Mouse (Mus musculus) forebrain, embryonic 10.5 days (tissue): Measurements from ENCODE around the gene Crtac1. TPM values are rescaled to one million over a fixed set of nuclear protein-coding genes. Genes with fewer than 3 reads are reported as not detected.

Source experiments
- DNase-seq: peaks from one replicate; pipeline ENCODE4 v3.0.0-alpha.2; 2017; ENCODE audit warnings: low spot score; ENCODE audit errors: extremely low spot score
- H3K27ac ChIP-seq: fragments of 300-500 bp; sonication (generic); 2 replicates; pipeline ENCODE4 v1.5.1; 2016; ENCODE audit warnings: mild to moderate bottlenecking
- H3K27me3 ChIP-seq: fragments of 300-500 bp; sonication (generic); 2 replicates; pipeline ENCODE4 v1.6.1; 2016; ENCODE audit warnings: mild to moderate bottlenecking; ENCODE audit not compliant: poor library complexity, severe bottlenecking
- H3K36me3 ChIP-seq: fragments of 300-500 bp; sonication (generic); replicated peaks from 2 replicates; pipeline ENCODE4 v1.6.1; 2016; ENCODE audit warnings: mild to moderate bottlenecking, moderate library complexity
- H3K4me1 ChIP-seq: fragments of 300-500 bp; sonication (generic); 2 replicates; pipeline ENCODE4 v1.6.1; 2016
- H3K4me3 ChIP-seq: fragments of 300-500 bp; sonication (generic); 2 replicates; pipeline ENCODE4 v1.5.1; 2016; ENCODE audit warnings: mild to moderate bottlenecking, moderate library complexity
- H3K9me3 ChIP-seq: fragments of 300-500 bp; sonication (generic); 2 replicates; pipeline ENCODE4 v1.6.1; 2016; ENCODE audit warnings: mild to moderate bottlenecking, moderate library complexity
- WGBS: fragments of 180-500 bp; shearing (Covaris S2); methylation state at CpG from one replicate; pipeline ENCODE4 v1.1.7; 2016; 5-methylcytosine and 5-hydroxymethylcytosine counted together
- polyA plus RNA-seq: library from polyadenylated mRNA; unstranded; fragments of >200 nt; fragmentation: Nextera tagmentation; extraction: Ambion mirVana; gene quantifications from 2 replicates; pipeline ENCODE4 v1.2.1, GENCODE M21; 2016

Gene Crtac1
- 8.6 and 9.5 TPM in 2 replicates for polyA plus RNA-seq

DNA sequence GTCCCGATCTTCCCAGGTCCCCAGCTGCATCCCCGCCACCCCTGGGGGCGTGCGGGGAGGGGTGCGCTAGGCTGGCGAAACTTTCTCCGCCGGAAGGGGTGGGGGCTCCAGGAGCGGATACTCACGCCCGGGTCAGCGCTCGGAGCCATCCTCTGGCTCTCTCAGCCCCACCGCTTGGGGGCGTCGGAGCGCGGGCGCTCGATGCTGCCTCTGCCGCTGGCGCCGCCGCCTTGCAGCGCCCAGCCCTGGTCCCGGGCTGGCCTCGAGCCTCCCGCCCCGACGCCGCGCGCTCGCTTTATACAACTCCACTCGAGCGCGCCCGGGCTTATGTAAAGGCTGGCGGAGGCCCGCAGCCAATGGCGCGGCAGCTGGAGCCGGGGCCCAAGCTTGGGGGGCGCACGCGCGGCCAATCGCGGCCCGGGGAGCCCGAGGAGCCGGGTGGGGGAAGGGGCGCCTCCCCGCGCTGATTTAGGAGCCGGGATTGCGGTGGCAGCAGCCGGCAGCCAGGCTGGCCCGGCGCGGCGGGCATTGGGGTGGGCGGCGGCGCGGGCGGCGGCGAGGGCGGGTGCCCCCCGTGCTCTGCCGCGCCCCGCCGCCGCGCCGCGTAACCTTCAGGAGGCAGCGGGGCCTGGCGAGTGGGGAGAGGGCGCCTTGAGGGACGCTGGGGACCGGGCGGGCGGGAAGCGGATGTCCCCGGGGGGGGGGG is at the start of gene Crtac1:
Gene Crtac1 (minus strand): TSS at position 299 of the 706 bp plus-strand sequence.
- DNase-seq, result peak; percentile 84
- H3K4me1 ChIP-seq, result peaks cover 34% of the 10 kb centered on the region
- peaks cover 68% of the 10 kb centered on the region for H3K27me3 ChIP-seq
- under 1% methylated on average over 80 of the region's 88 CpGs for WGBS
- peak within 1 kb of the TSS; percentile 92 for H3K27ac ChIP-seq
- no peaks in the 10 kb centered on the region for H3K9me3 ChIP-seq
- peak within 1 kb of the TSS; percentile 74 for H3K4me3 ChIP-seq
- no peaks in the 10 kb centered on the region for H3K36me3 ChIP-seq

DNA sequence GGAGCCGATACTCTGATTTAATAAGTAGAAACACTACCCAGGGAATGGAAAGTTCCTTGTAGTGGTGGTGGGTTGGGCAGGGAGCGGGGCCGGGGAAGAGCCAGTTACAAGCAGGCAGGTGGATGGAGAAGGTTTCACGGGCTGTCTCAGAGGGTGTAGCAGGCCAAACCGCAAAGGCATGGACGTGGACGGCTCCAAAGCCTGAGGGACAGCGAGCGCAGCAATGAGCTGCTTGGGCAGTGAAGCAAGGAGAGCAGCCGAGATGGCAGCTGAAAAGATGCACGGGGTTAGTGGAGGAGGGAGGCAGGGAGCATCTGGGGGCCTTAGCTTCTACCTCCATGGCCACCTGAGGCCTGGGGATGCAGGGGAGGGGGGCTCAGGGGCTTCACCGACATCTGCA is 46.7 kb upstream of the Crtac1 start:
- Histone ChIP-seq H3K36me3 (no peaks in the 10 kb centered on the region), H3K4me1 (peaks cover 5% of the 10 kb centered on the region; the same call in 1 of the 2 replicates), H3K27me3 (peaks cover 3% of the 10 kb centered on the region; the same call in 1 of the 2 replicates), H3K4me3 (no peak overlapping the region), H3K27ac (no peak overlapping the region), H3K9me3 (no peaks in the 10 kb centered on the region)
- WGBS, result 48% methylated on average over 12 of the region's 12 CpGs
- no peak for DNase-seq

DNA sequence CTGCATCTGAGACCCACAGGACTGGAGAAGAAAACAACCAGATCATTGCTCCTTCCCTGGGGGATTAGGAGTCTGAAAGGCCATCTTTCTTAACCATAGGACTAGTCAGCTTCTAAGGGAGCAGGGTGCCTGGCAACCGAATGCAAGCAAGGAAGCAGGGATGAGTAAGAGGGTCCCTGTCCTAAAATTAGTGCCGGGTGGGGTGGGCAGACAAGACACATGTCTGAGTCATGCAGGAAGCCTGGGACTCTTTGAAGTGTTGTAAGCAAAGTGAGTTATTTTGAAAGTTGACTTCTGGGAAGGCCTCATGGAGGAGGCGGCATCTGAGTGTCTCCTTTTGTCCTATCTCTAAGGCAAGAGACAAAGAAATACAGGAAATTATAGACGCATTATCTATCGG is 46.2 kb upstream of the Crtac1 start:
- H3K27ac ChIP-seq, result no peak overlapping the region
- DNase-seq, result no peak
- H3K9me3 ChIP-seq, result no peaks in the 10 kb centered on the region
- H3K4me3 ChIP-seq, result no peak overlapping the region
- peaks cover 5% of the 10 kb centered on the region; the same call in 1 of the 2 replicates for H3K4me1 ChIP-seq
- no peaks in the 10 kb centered on the region for H3K36me3 ChIP-seq
- peaks cover 3% of the 10 kb centered on the region; the same call in 1 of the 2 replicates for H3K27me3 ChIP-seq
- WGBS, result 81% methylated on average over 5 of the region's 5 CpGs

DNA sequence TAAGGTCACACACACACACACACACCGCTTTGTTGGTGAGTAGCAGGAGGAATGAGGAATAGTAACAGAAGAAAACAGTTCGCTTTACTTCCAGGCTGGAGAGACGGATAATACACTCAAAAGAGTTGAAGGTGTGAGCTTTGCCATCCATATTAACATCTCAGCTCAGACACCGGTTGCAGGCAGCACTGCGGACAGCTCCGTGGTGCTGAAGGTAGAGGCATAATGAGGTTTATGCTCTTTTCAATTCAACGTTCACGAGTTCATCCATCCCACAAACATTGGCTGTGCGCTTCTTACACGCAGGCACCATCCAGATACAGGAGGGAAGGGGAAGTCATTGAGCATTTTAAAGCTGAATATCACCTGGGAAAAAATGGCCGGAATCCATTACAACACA is 41.2 kb upstream of the Crtac1 start:
- H3K27ac ChIP-seq, result no peak overlapping the region
- WGBS, result 32% methylated on average over 11 of the region's 11 CpGs
- no peaks in the 10 kb centered on the region for H3K27me3 ChIP-seq
- H3K4me1 ChIP-seq, result no peaks in the 10 kb centered on the region
- H3K4me3 ChIP-seq, result no peak overlapping the region
- H3K9me3 ChIP-seq, result no peaks in the 10 kb centered on the region
- DNase-seq, result no peak
- no peaks in the 10 kb centered on the region for H3K36me3 ChIP-seq

DNA sequence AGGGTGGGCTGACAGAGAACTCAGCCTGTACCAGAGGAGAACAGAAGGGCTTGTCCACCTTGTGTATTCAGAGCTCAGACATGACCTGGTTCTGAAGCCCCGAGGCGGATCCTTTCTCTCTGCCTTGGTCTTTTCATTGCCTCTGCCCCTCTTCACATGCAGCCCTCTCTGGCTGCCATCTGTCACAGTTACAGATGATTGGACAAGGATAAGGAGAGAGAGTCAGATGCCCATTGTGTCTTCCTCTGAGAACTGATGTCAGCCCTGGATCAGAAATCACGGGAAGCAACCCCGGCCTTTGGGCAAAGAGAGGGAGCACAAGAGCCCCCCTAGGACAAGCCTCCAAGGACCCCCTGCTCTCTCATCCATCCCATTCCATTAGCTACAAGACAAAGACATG is 40.0 kb upstream of the Crtac1 start:
- Histone ChIP-seq H3K4me1 (no peaks in the 10 kb centered on the region), H3K36me3 (no peaks in the 10 kb centered on the region), H3K4me3 (no peak overlapping the region), H3K27ac (no peak overlapping the region), H3K9me3 (no peaks in the 10 kb centered on the region), H3K27me3 (no peaks in the 10 kb centered on the region)
- 79% methylated on average over 4 of the region's 4 CpGs for WGBS
- no peak for DNase-seq

DNA sequence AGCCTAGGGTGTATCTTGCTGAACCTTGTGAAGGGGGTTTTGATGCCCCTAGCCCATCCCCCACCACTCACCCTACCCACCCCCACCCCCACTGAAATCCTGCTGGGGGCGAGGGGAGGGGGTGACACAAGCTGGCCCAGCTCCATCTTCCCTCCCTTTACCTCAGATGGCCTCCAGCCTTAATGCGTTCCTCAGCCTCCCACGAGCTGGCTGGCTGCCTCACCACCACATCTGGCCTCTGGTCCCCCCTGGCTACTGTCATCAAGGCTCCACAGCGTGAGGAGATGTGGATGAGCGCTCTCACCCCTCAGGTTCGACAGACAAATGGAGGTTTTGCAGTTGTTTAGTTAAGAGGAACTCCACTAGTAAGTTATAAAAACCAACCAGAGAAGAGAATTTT is 30.3 kb upstream of the Crtac1 start:
- WGBS, result 54% methylated on average over 6 of the region's 6 CpGs
- Histone ChIP-seq H3K36me3 (no peaks in the 10 kb centered on the region), H3K27ac (no peak overlapping the region), H3K4me3 (no peak overlapping the region), H3K9me3 (no peaks in the 10 kb centered on the region), H3K27me3 (no peaks in the 10 kb centered on the region), H3K4me1 (peaks cover 9% of the 10 kb centered on the region; the same call in 1 of the 2 replicates)
- DNase-seq, result no peak

DNA sequence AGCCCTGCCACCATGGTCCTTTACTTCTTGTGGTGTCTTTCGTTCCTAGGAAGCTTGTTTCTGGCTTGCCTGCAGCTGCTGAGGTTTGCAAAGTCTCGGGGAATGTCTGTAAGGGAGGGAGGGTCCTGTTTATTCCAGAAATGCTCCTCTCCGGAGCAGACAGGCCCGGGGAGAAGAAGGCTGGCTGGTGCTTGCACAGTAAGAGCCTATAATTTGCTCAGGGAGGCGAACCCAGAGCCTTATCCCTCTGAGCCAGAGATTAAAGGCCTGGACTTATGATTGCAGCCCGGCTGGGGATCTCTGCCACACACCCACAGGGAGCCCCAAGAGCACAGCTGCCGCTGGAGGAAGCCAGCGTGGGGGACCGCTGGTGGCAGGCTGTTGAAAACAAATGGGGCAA is 29.8 kb upstream of the Crtac1 start:
- Histone ChIP-seq H3K4me1 (peaks cover 9% of the 10 kb centered on the region; the same call in 1 of the 2 replicates), H3K27me3 (no peaks in the 10 kb centered on the region), H3K36me3 (no peaks in the 10 kb centered on the region), H3K9me3 (no peaks in the 10 kb centered on the region), H3K4me3 (no peak overlapping the region), H3K27ac (no peak overlapping the region; the same call in 1 of the 2 replicates)
- WGBS, result 46% methylated on average over 9 of the region's 9 CpGs
- no peak for DNase-seq

DNA sequence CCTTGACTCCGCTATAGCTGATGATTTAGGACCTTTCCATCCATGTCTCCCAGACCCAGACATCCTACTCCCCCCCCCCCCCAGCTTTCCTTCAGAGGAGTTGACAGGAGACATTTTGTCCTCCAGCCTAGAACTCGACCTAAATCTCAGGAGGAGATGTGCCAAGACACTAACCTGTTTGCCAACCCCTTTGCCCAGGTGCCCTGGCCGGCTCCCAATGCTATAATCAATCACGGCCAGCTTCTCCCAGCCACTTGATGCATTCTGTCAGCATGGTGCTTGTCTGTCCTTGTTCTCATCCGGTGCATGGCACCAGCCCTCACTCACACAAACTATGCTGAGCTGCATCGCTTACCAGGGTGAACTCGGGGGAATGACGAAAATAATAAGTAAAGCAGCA is 27.9 kb upstream of the Crtac1 start:
- Histone ChIP-seq H3K27me3 (no peaks in the 10 kb centered on the region), H3K4me1 (peaks cover 9% of the 10 kb centered on the region; the same call in 1 of the 2 replicates), H3K9me3 (no peaks in the 10 kb centered on the region), H3K27ac (no peak overlapping the region), H3K4me3 (no peak overlapping the region), H3K36me3 (no peaks in the 10 kb centered on the region)
- no peak for DNase-seq
- WGBS, result 87% methylated on average over 8 of the region's 8 CpGs

DNA sequence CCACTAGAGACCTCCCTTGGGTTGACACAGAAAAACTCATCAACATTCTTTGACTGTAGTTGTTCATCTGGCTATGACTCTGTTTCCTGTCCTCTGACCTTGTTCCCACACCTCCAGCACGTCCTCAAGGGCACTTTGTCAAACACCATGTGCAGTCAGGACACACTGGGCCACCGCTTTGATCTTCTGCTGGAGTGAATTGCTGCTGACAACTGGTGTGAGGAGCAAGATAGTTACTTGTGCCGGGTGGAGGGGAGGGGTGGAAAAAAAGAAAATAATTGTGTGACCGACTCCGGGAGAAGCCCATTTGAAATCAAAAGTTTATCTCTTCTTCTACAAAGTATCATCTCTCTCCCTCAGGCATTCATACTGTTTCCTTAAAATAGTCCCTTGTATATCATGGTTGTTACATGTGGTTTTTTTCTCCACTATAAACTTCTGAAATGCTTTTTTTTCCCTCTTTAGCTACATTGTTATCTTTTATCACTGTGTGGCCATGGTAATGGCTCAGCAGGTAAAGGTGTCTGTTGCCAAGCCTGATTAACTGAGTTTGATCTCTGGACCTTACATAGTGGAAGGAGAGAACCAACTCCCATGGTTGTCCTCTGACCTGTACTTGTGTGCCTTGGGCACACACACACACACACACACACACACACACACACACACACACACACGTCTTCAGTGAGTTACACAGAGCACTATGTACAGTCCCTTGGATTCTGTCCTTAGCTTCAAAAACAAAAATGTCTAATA is 23.1 kb upstream of the Crtac1 start:
- Histone ChIP-seq H3K4me3 (no peak overlapping the region), H3K9me3 (no peaks in the 10 kb centered on the region), H3K27me3 (no peaks in the 10 kb centered on the region), H3K27ac (no peak overlapping the region), H3K36me3 (no peaks in the 10 kb centered on the region), H3K4me1 (peaks cover 7% of the 10 kb centered on the region)
- 75% methylated on average over 6 of the region's 6 CpGs for WGBS
- DNase-seq, result no peak

DNA sequence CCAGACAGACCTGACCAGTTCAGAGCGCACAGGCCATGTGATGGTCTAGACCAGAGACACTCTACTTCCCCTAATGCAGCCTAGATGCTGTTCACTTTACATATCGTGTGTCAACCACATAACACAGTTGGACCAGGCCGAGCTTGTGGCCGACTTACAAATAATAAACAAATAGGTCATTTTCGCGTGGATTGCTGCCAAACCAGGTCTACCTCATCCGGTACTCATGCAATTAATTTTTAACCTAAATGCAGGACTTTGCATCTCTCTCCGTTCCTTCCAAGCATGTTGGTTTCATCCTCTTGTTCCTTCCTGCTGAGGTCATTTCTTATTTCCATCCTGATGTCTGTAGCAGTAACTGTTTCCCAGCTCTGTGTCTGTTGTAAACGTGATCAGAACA is 22.4 kb upstream of the Crtac1 start:
- DNase-seq, result no peak
- no peaks in the 10 kb centered on the region for H3K27me3 ChIP-seq
- H3K4me1 ChIP-seq, result peaks cover 7% of the 10 kb centered on the region
- 91% methylated on average over 9 of the region's 9 CpGs for WGBS
- H3K4me3 ChIP-seq, result no peak overlapping the region
- H3K36me3 ChIP-seq, result no peaks in the 10 kb centered on the region
- H3K27ac ChIP-seq, result no peak overlapping the region
- H3K9me3 ChIP-seq, result no peaks in the 10 kb centered on the region

DNA sequence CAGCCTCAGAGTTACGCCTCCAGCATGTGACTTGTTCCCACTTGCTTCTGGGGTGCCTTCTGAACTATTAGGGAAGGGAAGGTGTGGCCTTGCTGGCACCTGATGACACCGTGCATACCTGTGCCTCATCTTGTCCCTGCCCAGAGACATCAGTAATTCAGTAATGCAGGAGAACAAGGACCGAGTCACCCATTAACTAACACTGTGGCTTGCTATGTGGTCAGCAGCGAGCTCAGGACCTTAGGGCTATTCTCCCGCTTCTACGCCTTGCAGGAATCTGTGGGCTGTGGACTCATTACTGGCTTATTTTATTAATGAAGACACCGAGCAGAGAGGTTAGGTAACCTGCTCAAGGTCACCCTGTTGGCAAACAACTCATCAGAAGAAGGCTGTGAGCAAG is 21.0 kb upstream of the Crtac1 start:
- Histone ChIP-seq H3K27ac (no peak overlapping the region; the same call in 1 of the 2 replicates), H3K9me3 (no peaks in the 10 kb centered on the region), H3K4me3 (no peak overlapping the region), H3K4me1 (peaks cover 7% of the 10 kb centered on the region), H3K36me3 (no peaks in the 10 kb centered on the region), H3K27me3 (no peaks in the 10 kb centered on the region)
- DNase-seq, result no peak
- WGBS, result 85% methylated on average over 7 of the region's 7 CpGs

DNA sequence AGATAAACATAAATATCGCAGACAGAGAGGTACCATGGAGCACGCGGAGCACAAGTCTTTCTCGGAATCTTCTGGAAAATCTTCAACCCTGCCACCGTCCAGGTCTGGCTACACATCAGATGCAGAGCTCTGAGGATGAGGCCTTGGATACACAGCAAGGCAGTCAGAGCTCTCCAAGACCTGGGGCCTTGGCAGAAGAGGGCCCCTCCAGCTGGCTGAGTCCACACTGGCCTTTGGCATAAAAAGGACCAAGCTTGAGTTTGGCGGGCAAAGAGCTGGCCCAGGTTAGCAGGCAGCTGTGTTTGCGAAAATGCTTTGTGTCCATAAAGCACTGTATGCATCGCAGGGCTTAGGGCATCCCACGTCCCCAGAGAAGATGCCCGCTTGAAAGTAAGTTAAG is 17.0 kb upstream of the Crtac1 start:
- Histone ChIP-seq H3K36me3 (no peaks in the 10 kb centered on the region), H3K27ac (no peak overlapping the region)
- WGBS, result 92% methylated on average over 10 of the region's 10 CpGs

DNA sequence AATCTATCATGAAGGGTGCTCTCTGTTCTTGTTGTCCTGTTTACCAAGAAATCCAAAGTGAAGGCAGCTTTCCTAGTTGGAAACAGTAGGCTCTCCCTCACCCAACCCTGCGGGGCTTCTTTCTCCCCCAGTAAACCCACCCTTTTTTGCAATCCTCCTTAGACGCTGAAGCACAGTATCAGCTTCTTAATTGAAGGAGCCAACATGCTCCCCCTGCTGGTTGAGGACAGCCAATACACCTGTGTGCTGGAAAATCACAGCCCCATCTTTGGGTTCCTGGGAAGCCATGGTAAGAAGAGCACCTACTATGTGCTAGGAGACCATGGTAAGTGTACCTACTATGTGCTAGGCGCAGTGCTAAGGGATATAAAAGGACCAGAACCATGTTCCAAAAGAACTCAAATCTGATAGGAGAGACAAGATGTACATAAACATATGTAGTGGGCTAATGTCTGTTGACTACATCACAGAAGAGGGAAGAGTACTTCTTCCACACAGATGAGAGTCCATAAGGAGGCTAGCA is 12.4 kb upstream of the Crtac1 start:
- peak; percentile 49 for DNase-seq
- Histone ChIP-seq H3K36me3 (no peaks in the 10 kb centered on the region), H3K27me3 (no peaks in the 10 kb centered on the region), H3K4me1 (peaks cover 17% of the 10 kb centered on the region), H3K4me3 (no peak overlapping the region), H3K27ac (no peak overlapping the region), H3K9me3 (no peaks in the 10 kb centered on the region)
- 13% methylated on average over 3 of the region's 3 CpGs for WGBS

More for the DNA sequence above, 17.0 kb upstream of the Crtac1 start:
- H3K9me3 ChIP-seq, result no peaks in the 10 kb centered on the region
- no peaks in the 10 kb centered on the region for H3K27me3 ChIP-seq
- H3K4me3 ChIP-seq, result no peak overlapping the region
- no peak for DNase-seq
- peaks cover 7% of the 10 kb centered on the region for H3K4me1 ChIP-seq
